Mouse (Mus musculus) hindbrain, embryonic 12.5 days (tissue): ENCODE results near the gene Zmym5. TPM values are rescaled to one million over a fixed set of nuclear protein-coding genes. Genes with fewer than 3 reads are reported as not detected.
"Not testable (repeated sequence)": the region's sequence is repeated elsewhere in the genome, so short reads cannot be mapped to it uniquely, and the experiment has no call there.

Experiments
- ATAC-seq: fragments of 200-750 bp; cut with Nextera tagmentation; 2 replicates; pipeline ENCODE4 v1.8.0; 2017; ENCODE audit warnings: moderate TSS enrichment; ENCODE audit not compliant: low FRiP score
- H3K27ac ChIP-seq: fragments of 300-500 bp; sonication (generic); 2 replicates; pipeline ENCODE4 v1.5.1; 2016; ENCODE audit warnings: mild to moderate bottlenecking
- H3K27me3 ChIP-seq: fragments of 300-500 bp; sonication (generic); 2 replicates; pipeline ENCODE4 v1.6.1; 2016; ENCODE audit warnings: mild to moderate bottlenecking
- H3K36me3 ChIP-seq: fragments of 300-500 bp; sonication (generic); 2 replicates; pipeline ENCODE4 v1.6.1; 2016; ENCODE audit warnings: mild to moderate bottlenecking
- H3K4me1 ChIP-seq: fragments of 300-500 bp; sonication (generic); 2 replicates; pipeline ENCODE4 v1.6.1; 2016
- H3K4me2 ChIP-seq: fragments of 300-500 bp; sonication (generic); replicated peaks from 2 replicates; pipeline ENCODE4 v1.6.1; 2016; ENCODE audit warnings: mild to moderate bottlenecking
- H3K4me3 ChIP-seq: fragments of 300-500 bp; sonication (generic); 2 replicates; pipeline ENCODE4 v1.5.1; 2016; ENCODE audit warnings: mild to moderate bottlenecking
- H3K9ac ChIP-seq: fragments of 300-500 bp; sonication (generic); 2 replicates; pipeline ENCODE4 v1.6.1; 2016; ENCODE audit warnings: mild to moderate bottlenecking, moderate library complexity
- H3K9me3 ChIP-seq: fragments of 300-500 bp; sonication (generic); replicated peaks from 2 replicates; pipeline ENCODE4 v1.6.1; 2016; ENCODE audit warnings: mild to moderate bottlenecking
- WGBS: fragments of 180-500 bp; shearing (Covaris S2); methylation state at CpG from one replicate; pipeline ENCODE4 v1.1.7; 2016; 5-methylcytosine and 5-hydroxymethylcytosine counted together
- polyA plus RNA-seq: library from polyadenylated mRNA; unstranded; fragments of >200 nt; fragmentation: Nextera tagmentation; extraction: Ambion mirVana; gene quantifications from 2 replicates; pipeline ENCODE4 v1.2.1, GENCODE M21; 2016

Gene Zmym5
- 35.5 and 35.8 TPM in 2 replicates for polyA plus RNA-seq

DNA sequence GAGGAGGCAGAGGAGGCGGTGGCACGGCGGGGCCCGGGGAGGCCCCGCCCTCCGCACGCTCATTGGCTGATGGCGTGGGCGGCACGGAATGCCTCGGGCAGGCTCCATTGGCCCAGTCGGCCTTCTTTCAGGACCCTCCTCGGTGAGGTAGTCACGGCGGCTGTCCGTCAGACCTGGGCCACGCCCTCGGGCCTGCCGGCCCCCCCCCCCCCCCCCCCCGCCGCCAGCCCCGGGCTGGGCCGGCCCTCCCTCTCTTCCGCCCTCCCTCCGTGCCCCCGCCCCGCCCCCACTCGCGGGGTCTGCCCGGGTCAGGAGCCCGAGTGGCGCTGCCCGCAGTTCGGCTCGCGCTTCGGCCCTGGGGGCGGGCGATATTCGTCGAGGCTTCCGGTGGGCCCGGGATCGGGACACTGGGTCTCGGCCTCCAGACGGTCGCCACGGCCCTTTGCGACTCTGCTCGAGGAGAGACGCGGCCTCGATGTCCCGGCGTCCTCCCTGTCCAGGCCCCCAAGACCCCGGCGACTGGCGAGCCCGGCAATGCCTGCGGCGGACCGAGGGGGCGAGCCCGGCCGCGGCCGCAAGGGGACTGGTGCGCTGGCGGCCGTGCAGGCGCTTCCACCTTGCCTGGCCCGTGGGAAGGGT is at the start of gene Zmym5:
Gene Zmym5 (minus strand): TSS at position 16 of the 639 bp plus-strand sequence.
- under 1% methylated on average over 46 of the region's 72 CpGs for WGBS
- peak; percentile 99 for ATAC-seq

GRCm38 (mm10) chr14:56849681-56850080 is 38.2 kb upstream of the Zmym5 start:
- 81% methylated on average over 2 of the region's 2 CpGs for WGBS
- H3K4me3 ChIP-seq: no peak overlapping the region
- no peak overlapping the region for H3K27ac ChIP-seq
- no peaks in the 10 kb centered on the region for H3K27me3 ChIP-seq
- H3K36me3 ChIP-seq: no peaks in the 10 kb centered on the region
- no peak for ATAC-seq
- no peak overlapping the region for H3K4me2 ChIP-seq
- H3K9ac ChIP-seq: no peak overlapping the region
- peaks cover 19% of the 10 kb centered on the region for H3K9me3 ChIP-seq
- H3K4me1 ChIP-seq: no peaks in the 10 kb centered on the region

More for the DNA sequence above, at the start of gene Zmym5:
- not testable (repeated sequence) for H3K36me3 ChIP-seq, H3K9me3 ChIP-seq, H3K27me3 ChIP-seq
- H3K4me1 ChIP-seq: peaks cover 17% of the 10 kb centered on the region
- peak within 1 kb of the TSS; percentile 66 for H3K4me2 ChIP-seq
- H3K27ac ChIP-seq: peak within 1 kb of the TSS; percentile 97
- H3K4me3 ChIP-seq: peak within 1 kb of the TSS; percentile 73
- peak within 1 kb of the TSS; percentile 86 for H3K9ac ChIP-seq

GRCm38 (mm10) chr14:56848322-56848721 is 36.8 kb upstream of the Zmym5 start:
- WGBS: 73% methylated on average over 2 of the region's 2 CpGs
- H3K9me3 ChIP-seq: peaks cover 5% of the 10 kb centered on the region
- H3K27ac ChIP-seq: no peak overlapping the region
- no peak overlapping the region for H3K4me3 ChIP-seq
- no peaks in the 10 kb centered on the region for H3K36me3 ChIP-seq
- no peak overlapping the region for H3K4me2 ChIP-seq
- ATAC-seq: no peak
- no peak overlapping the region for H3K9ac ChIP-seq
- H3K4me1 ChIP-seq: 0 out of 2 replicates have a peak, but pooled peaks cover 5% of the 10 kb centered on the region
- H3K27me3 ChIP-seq: no peaks in the 10 kb centered on the region

- H3K27me3 ChIP-seq: no peaks in the 10 kb centered on the region
- H3K9ac ChIP-seq: no peak overlapping the region
- no peaks in the 10 kb centered on the region for H3K36me3 ChIP-seq
- H3K9me3 ChIP-seq: no peaks in the 10 kb centered on the region
- no peak overlapping the region for H3K27ac ChIP-seq
- WGBS: 15% methylated on average over 2 of the region's 2 CpGs
- no peak overlapping the region for H3K4me2 ChIP-seq
- ATAC-seq: no peak
- no peak overlapping the region for H3K4me3 ChIP-seq
- H3K4me1 ChIP-seq: 0 out of 2 replicates have a peak, but pooled peaks cover 5% of the 10 kb centered on the region
Observed at GRCm38 (mm10) chr14:56844507-56844906, 33.0 kb upstream of the Zmym5 start.

DNA sequence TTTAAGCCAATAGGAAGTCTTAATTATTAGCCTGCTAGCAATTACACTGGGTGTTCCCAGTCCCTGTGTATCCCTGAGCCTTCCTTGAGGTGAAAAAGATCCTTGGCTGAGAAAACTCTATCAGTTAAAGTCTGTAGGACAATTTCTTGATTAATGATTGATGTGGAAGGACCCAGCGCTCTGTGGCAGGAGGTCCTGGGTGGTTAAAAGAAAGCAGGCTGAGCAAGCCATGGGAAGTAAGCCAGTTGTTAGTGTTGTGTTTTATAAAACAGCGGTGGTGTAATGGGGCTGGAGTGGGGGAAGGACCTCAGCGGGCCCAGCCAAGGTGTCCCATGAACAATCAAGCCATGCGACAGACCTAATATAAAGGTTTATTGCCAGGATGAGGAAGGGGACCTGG is 32.5 kb upstream of the Zmym5 start:
- H3K27ac ChIP-seq: no peak overlapping the region
- ATAC-seq: no peak
- H3K27me3 ChIP-seq: no peaks in the 10 kb centered on the region
- no peaks in the 10 kb centered on the region for H3K9me3 ChIP-seq
- H3K4me2 ChIP-seq: no peak overlapping the region
- no peak overlapping the region for H3K4me3 ChIP-seq
- H3K4me1 ChIP-seq: 0 out of 2 replicates have a peak, but pooled peaks cover 5% of the 10 kb centered on the region
- 68% methylated on average over 4 of the region's 4 CpGs for WGBS
- H3K36me3 ChIP-seq: no peaks in the 10 kb centered on the region
- no peak overlapping the region for H3K9ac ChIP-seq

- not testable (repeated sequence) for H3K9ac ChIP-seq, H3K4me2 ChIP-seq, H3K36me3 ChIP-seq, H3K4me3 ChIP-seq, H3K27me3 ChIP-seq, H3K9me3 ChIP-seq, H3K27ac ChIP-seq, ATAC-seq, H3K4me1 ChIP-seq
- WGBS: 89% methylated on average over 5 of the region's 5 CpGs
Observed at GRCm38 (mm10) chr14:56834576-56834975, 23.1 kb upstream of the Zmym5 start.

- not testable (repeated sequence) for H3K27me3 ChIP-seq, H3K4me3 ChIP-seq, H3K36me3 ChIP-seq, H3K9me3 ChIP-seq, ATAC-seq, H3K27ac ChIP-seq, H3K4me2 ChIP-seq, H3K9ac ChIP-seq, H3K4me1 ChIP-seq
- 82% methylated on average over 10 of the region's 10 CpGs for WGBS
Observed at GRCm38 (mm10) chr14:56833211-56833610, 21.7 kb upstream of the Zmym5 start.

- Histone ChIP-seq H3K9me3 (no peaks in the 10 kb centered on the region), H3K4me2 (no peak overlapping the region), H3K4me1 (no peaks in the 10 kb centered on the region), H3K36me3 (no peaks in the 10 kb centered on the region), H3K27me3 (no peaks in the 10 kb centered on the region), H3K4me3 (no peak overlapping the region), H3K9ac (no peak overlapping the region), H3K27ac (no peak overlapping the region)
- 70% methylated on average over 1 of the region's 1 CpGs for WGBS
- no peak for ATAC-seq
Observed at GRCm38 (mm10) chr14:56832563-56833113, 21.1 kb upstream of the Zmym5 start.

DNA sequence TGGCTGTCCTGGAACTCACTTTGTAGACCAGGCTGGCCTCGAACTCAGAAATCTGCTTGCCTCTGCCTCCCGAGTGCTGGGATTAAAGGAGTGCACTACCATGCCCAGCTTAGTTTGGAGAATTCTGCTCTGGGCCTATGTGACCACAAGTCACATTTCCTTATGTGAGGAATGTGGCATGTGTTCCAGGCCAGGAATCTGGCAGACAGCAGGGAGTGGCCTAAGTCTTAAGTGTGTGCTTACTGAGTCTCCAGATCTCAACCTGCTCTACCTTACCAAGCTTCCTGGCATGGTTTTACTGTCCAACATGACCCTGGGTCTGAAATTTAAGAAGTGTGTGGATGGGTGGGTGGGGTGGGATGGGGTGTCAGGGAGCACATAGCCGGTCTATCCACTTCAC is 20.6 kb upstream of the Zmym5 start:
- whole genome bisulfite sequencing: 90% methylated on average over 3 of the region's 3 CpGs

GRCm38 (mm10) chr14:56830491-56831045 is 19.1 kb upstream of the Zmym5 start:
- Histone ChIP-seq H3K9ac (no peak overlapping the region), H3K4me3 (no peak overlapping the region), H3K27me3 (no peaks in the 10 kb centered on the region), H3K9me3 (no peaks in the 10 kb centered on the region), H3K27ac (no peak overlapping the region), H3K4me2 (no peak overlapping the region), H3K4me1 (no peaks in the 10 kb centered on the region), H3K36me3 (no peaks in the 10 kb centered on the region)
- no peak for ATAC-seq

More for the DNA sequence above, 20.6 kb upstream of the Zmym5 start:
- no peak for ATAC-seq
- Histone ChIP-seq H3K9me3 (no peaks in the 10 kb centered on the region), H3K27ac (no peak overlapping the region), H3K9ac (no peak overlapping the region), H3K36me3 (no peaks in the 10 kb centered on the region), H3K4me2 (no peak overlapping the region), H3K4me3 (no peak overlapping the region), H3K4me1 (no peaks in the 10 kb centered on the region), H3K27me3 (no peaks in the 10 kb centered on the region)

GRCm38 (mm10) chr14:56824562-56824961 is 13.0 kb upstream of the Zmym5 start:
- Histone ChIP-seq H3K4me1 (no peaks in the 10 kb centered on the region), H3K4me2 (no peak overlapping the region)

DNA sequence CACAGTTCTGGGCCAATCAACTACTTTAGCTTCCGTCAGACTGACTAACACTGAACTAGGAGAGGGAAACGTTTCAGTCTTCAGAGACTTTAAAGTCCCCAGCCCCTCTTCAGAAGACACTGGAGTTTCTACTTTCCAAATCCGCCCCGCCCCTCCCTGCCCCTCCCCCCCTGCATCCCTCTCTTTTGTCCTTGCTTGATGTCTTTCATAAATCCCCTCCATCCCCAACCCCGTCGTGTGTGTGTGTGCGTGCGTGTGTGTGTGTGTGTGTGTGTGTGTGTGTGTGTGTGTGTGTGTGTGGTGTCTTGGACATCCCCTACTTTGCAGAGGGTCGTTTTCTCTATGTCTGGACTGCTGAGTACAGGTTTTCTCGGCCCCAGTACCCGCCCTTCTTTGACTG is 6.1 kb upstream of the Zmym5 start:
- no peak overlapping the region for H3K4me3 ChIP-seq
- H3K27ac ChIP-seq: no peak overlapping the region
- peaks cover 9% of the 10 kb centered on the region; the same call in 1 of the 2 replicates for H3K4me1 ChIP-seq
- peak overlapping the region; percentile 30; the same call in 1 of the 2 replicates for H3K4me2 ChIP-seq
- no peaks in the 10 kb centered on the region for H3K9me3 ChIP-seq
- H3K27me3 ChIP-seq: no peaks in the 10 kb centered on the region
- no peak for ATAC-seq
- H3K36me3 ChIP-seq: no peaks in the 10 kb centered on the region
- 15% methylated on average over 9 of the region's 11 CpGs for WGBS
- H3K9ac ChIP-seq: peak overlapping the region; percentile 43; the same call in 1 of the 2 replicates

More at GRCm38 (mm10) chr14:56824562-56824961, 13.0 kb upstream of the Zmym5 start:
- H3K4me3 ChIP-seq: no peak overlapping the region
- H3K9ac ChIP-seq: no peak overlapping the region
- ATAC-seq: no peak
- no peaks in the 10 kb centered on the region; the same call in 1 of the 2 replicates for H3K9me3 ChIP-seq
- no peak overlapping the region for H3K27ac ChIP-seq
- H3K27me3 ChIP-seq: no peaks in the 10 kb centered on the region
- H3K36me3 ChIP-seq: no peaks in the 10 kb centered on the region

DNA sequence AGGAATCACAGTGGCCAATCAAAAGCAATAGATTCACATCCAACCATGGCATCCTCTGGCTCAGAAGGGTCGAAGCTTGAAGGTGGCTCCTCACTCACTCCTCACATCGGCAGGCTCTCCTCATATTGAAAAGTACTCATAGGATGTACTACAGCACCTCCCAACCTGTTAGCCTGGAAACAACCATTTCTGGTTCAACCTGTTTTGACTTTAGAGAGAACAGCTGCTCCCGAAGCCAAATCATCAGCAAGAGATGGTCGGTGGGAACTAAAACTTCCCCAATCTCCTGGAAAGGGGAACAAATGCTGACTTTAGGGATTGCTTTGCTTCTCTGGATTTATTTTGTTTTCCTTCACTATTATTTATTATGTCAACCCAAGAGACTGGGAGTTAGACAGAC is 5.6 kb upstream of the Zmym5 start:
- H3K9me3 ChIP-seq: no peaks in the 10 kb centered on the region
- H3K4me2 ChIP-seq: no peak overlapping the region
- ATAC-seq: no peak
- no peaks in the 10 kb centered on the region for H3K36me3 ChIP-seq
- no peak overlapping the region for H3K27ac ChIP-seq
- H3K4me1 ChIP-seq: peaks cover 9% of the 10 kb centered on the region; the same call in 1 of the 2 replicates
- H3K27me3 ChIP-seq: no peaks in the 10 kb centered on the region
- no peak overlapping the region for H3K4me3 ChIP-seq
- WGBS: 79% methylated on average over 4 of the region's 4 CpGs
- H3K9ac ChIP-seq: no peak overlapping the region
